In the genomic region with DNA sequence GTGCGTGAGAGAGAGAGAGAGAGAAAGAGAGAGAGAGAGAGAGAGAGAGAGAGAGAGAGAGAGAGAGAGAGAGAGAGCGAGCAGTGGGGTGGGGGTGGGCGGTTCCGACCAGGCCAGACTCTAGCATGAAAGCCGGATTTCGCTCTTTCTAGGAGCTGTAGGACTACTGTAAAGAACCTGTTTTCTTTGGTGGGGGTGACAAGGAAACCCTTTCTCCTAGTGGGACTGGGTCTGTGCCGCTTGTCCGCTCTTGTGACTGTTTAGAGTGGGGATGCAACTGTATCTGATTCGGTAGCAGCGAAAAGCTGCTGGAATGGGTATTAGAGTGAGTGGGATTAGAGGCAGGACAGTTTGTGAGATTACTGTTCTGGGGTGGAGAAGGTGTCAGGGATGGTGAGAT, we compare ENCODE assay signal across 7 mouse cellular contexts. TPM values are rescaled to one million over a fixed set of nuclear protein-coding genes. Genes with fewer than 3 reads are reported as not detected.
DNase-seq lines count a peak whose midpoint lies in the region; ATAC-seq and TF ChIP-seq lines count a peak whose summit lies in the region.

No protein-coding gene starts in this region.

- peaks cover 16% of the 10 kb centered on the region; the same call in 1 of the 2 replicates for H3K27me3 ChIP-seq in lung, postnatal 0 days (replicated peaks; ENCODE audit: insufficient read depth, low read length)
- H3K27me3 ChIP-seq in hindbrain, embryonic 10.5 days (ENCODE audit: insufficient read depth, poor library complexity, severe bottlenecking) = peaks cover 17% of the 10 kb centered on the region
- H3K27me3 ChIP-seq in liver, embryonic 15.5 days = peaks cover 69% of the 10 kb centered on the region
- no peaks in the 10 kb centered on the region for H3K27me3 ChIP-seq in stomach, postnatal 0 days (ENCODE audit: control insufficient read depth, insufficient read depth, low read length)

- H3K4me1 ChIP-seq in lung, postnatal 0 days (ENCODE audit: insufficient read depth, low read depth, low read length) = peaks cover 11% of the 10 kb centered on the region
- H3K4me1 ChIP-seq in lung, adult 2 months (ENCODE audit: control insufficient read depth, insufficient read depth, low read length) = peaks cover 14% of the 10 kb centered on the region
- peaks cover 45% of the 10 kb centered on the region for H3K4me1 ChIP-seq in hindbrain, embryonic 10.5 days (replicated peaks)
- peaks cover 13% of the 10 kb centered on the region; the same call in 1 of the 2 replicates for H3K4me1 ChIP-seq in liver, embryonic 15.5 days (replicated peaks)
- peaks cover 10% of the 10 kb centered on the region for H3K4me1 ChIP-seq in stomach, postnatal 0 days (replicated peaks; ENCODE audit: control insufficient read depth, insufficient read depth)

- TF ChIP-seq CTCF in lung, postnatal 0 days (IDR thresholded peaks at IDR 0.05) = no peak
- no peak for TF ChIP-seq CTCF in lung, adult 2 months (IDR thresholded peaks at IDR 0.05; ENCODE audit: insufficient read depth, low read length)
- no peak for TF ChIP-seq CTCF in stomach, postnatal 0 days (IDR thresholded peaks at IDR 0.05; ENCODE audit: low read depth)

- no peaks in the 10 kb centered on the region for H3K36me3 ChIP-seq in lung, postnatal 0 days (ENCODE audit: insufficient read depth, low read length)
- no peaks in the 10 kb centered on the region for H3K36me3 ChIP-seq in hindbrain, embryonic 10.5 days
- H3K36me3 ChIP-seq in liver, embryonic 15.5 days (replicated peaks) = no peaks in the 10 kb centered on the region
- no peaks in the 10 kb centered on the region for H3K36me3 ChIP-seq in stomach, postnatal 0 days (ENCODE audit: control insufficient read depth, insufficient read depth, low read length)

- 34% methylated on average over 9 of the region's 10 CpGs for WGBS in lung, postnatal 0 days
- WGBS in lung, adult 2 months = 41% methylated on average over 9 of the region's 10 CpGs
- 9% methylated on average over 9 of the region's 10 CpGs for WGBS in hindbrain, embryonic 10.5 days
- WGBS in liver, embryonic 15.5 days (ENCODE audit: insufficient replicate concordance) = 21% methylated on average over 8 of the region's 10 CpGs
- 45% methylated on average over 9 of the region's 10 CpGs for WGBS in stomach, postnatal 0 days

- H3K4me3 ChIP-seq in lung, postnatal 0 days (ENCODE audit: low read depth, low read length) = peak overlapping the region; percentile 51
- H3K4me3 ChIP-seq in lung, adult 2 months (replicated peaks; ENCODE audit: extremely low read depth, low read depth, low read length) = no peak overlapping the region
- peak overlapping the region; percentile 84 for H3K4me3 ChIP-seq in hindbrain, embryonic 10.5 days
- H3K4me3 ChIP-seq in liver, embryonic 15.5 days (replicated peaks) = no peak overlapping the region
- peak overlapping the region; percentile 67 for H3K4me3 ChIP-seq in stomach, postnatal 0 days (ENCODE audit: low read depth, low read length)

- no peak overlapping the region for H3K9ac ChIP-seq in lung, postnatal 0 days (replicated peaks; ENCODE audit: low read depth)
- H3K9ac ChIP-seq in liver, embryonic 15.5 days = no peak overlapping the region
- no peak overlapping the region for H3K9ac ChIP-seq in stomach, postnatal 0 days (ENCODE audit: low read length)

- no peak for DNase-seq in lung, postnatal 0 days (ENCODE audit: low spot score)
- no peak for DNase-seq in lung, adult 2 months
- DNase-seq in hindbrain, embryonic 10.5 days (ENCODE audit: low spot score) = peak; percentile 15
- DNase-seq in stomach, postnatal 0 days (ENCODE audit: low spot score) = no peak
- DNase-seq in testis, postnatal 14 days (ENCODE audit: low spot score) = no peak
- DNase-seq in layer of hippocampus, adult 9-10 months (ENCODE audit: low spot score) = no peak

- no peaks in the 10 kb centered on the region for H3K9me3 ChIP-seq in lung, postnatal 0 days (ENCODE audit: low read length)
- no peaks in the 10 kb centered on the region for H3K9me3 ChIP-seq in hindbrain, embryonic 10.5 days
- no peaks in the 10 kb centered on the region for H3K9me3 ChIP-seq in liver, embryonic 15.5 days (replicated peaks)
- H3K9me3 ChIP-seq in stomach, postnatal 0 days (ENCODE audit: control insufficient read depth, low read length) = no peaks in the 10 kb centered on the region

- no peak overlapping the region for H3K27ac ChIP-seq in lung, postnatal 0 days (ENCODE audit: low read length)
- H3K27ac ChIP-seq in hindbrain, embryonic 10.5 days = peak overlapping the region; percentile 95
- no peak overlapping the region for H3K27ac ChIP-seq in liver, embryonic 15.5 days (replicated peaks)
- no peak overlapping the region for H3K27ac ChIP-seq in stomach, postnatal 0 days (replicated peaks)

- ATAC-seq in lung, postnatal 0 days = no peak
- ATAC-seq in liver, embryonic 15.5 days (ENCODE audit: insufficient read depth) = no peak
- no peak for ATAC-seq in stomach, postnatal 0 days (ENCODE audit: low FRiP score, low TSS enrichment)

- peak overlapping the region; percentile 94 for H3K4me2 ChIP-seq in lung, postnatal 0 days (replicated peaks; ENCODE audit: low read depth, low read length)
- H3K4me2 ChIP-seq in liver, embryonic 15.5 days = peak overlapping the region; percentile 60
- H3K4me2 ChIP-seq in stomach, postnatal 0 days (replicated peaks; ENCODE audit: low read depth) = peak overlapping the region; percentile 96

- TF ChIP-seq EP300 in lung, postnatal 0 days (IDR thresholded peaks at IDR 0.05) = no peak
- no peak for TF ChIP-seq EP300 in stomach, postnatal 0 days (optimal IDR thresholded peaks at IDR 0.05)

- no peak for TF ChIP-seq POLR2A in lung, adult 2 months (IDR thresholded peaks at IDR 0.05; ENCODE audit: borderline replicate concordance, extremely low read depth, low read depth, low read length)

RNA-seq across cellular contexts. Expression of a gene that starts 42.7 kb away (rescaled TPM):
- polyA plus RNA-seq in lung, postnatal 0 days (2015; fragmentation: Nextera tagmentation; extraction: Ambion mirVana) = 5.0 and 8.4 TPM in 2 replicates
- 0.98 and 1.3 TPM in 2 replicates for polyA plus RNA-seq in lung, adult 2 months (2012; rRNA removed)
- polyA plus RNA-seq in hindbrain, embryonic 10.5 days (2016; fragmentation: Nextera tagmentation; extraction: Ambion mirVana) = 22.1 and 24.5 TPM in 2 replicates
- polyA plus RNA-seq in liver, embryonic 15.5 days (2015; fragmentation: Nextera tagmentation; extraction: Ambion mirVana) = 0.69 and 1.1 TPM in 2 replicates
- polyA plus RNA-seq in stomach, postnatal 0 days (2015; fragmentation: Nextera tagmentation; extraction: Ambion mirVana) = 6.9 and 7.2 TPM in 2 replicates

Comparison
In these comparisons a context has a peak if more than half of its experiments do, and no peak if none do; other contexts are left out.
1. H3K4me3 ChIP-seq: peak in lung, postnatal 0 days (single experiment), hindbrain, embryonic 10.5 days (single experiment) and stomach, postnatal 0 days (single experiment); none in lung, adult 2 months (single experiment) and liver, embryonic 15.5 days (single experiment).
2. Peak in every context shown above with its lines, with median percentiles within 50 percentile points of each other: H3K4me2 ChIP-seq.